Mouse (Mus musculus): ENCODE data around the gene Cbfa2t2.

GRCm38 (mm10) chr2:154430566-154430965, 5.7 kb upstream of the Cbfa2t2 start:
- TF ChIP-seq CTCF (IDR thresholded peaks at IDR 0.05; ENCODE audit: control insufficient read depth, insufficient read depth, insufficient read length) (no peak), MYOG (IDR thresholded peaks at IDR 0.05; ENCODE audit: control insufficient read depth, extremely low read depth, insufficient read length) (no peak), MAX (IDR thresholded peaks at IDR 0.05) (no peak), FOSL1 (IDR thresholded peaks at IDR 0.05; ENCODE audit: insufficient read depth, low read length, poor library complexity, severe bottlenecking) (no peak), USF1 (IDR thresholded peaks at IDR 0.05; ENCODE audit: low read depth) (no peak), CEBPB (IDR thresholded peaks at IDR 0.05; ENCODE audit: low read depth) (no peak), MYOD1 (IDR thresholded peaks at IDR 0.05; ENCODE audit: control insufficient read depth, insufficient read length, low read depth) (no peak)

All from C2C12 (cell line).